Mouse (Mus musculus) T-helper 2 cell (primary cell): ENCODE results near the gene Slc6a20b.

Experiments
- in situ Hi-C: fragments of 300-600 bp; cut with MboI, MseI; formaldehyde crosslinking; loops from one replicate; pipeline ENCODE4 v1.15.1; 2025; ENCODE audit warnings: high pct_unique_total_duplicates

The Slc6a20b gene

DNA sequence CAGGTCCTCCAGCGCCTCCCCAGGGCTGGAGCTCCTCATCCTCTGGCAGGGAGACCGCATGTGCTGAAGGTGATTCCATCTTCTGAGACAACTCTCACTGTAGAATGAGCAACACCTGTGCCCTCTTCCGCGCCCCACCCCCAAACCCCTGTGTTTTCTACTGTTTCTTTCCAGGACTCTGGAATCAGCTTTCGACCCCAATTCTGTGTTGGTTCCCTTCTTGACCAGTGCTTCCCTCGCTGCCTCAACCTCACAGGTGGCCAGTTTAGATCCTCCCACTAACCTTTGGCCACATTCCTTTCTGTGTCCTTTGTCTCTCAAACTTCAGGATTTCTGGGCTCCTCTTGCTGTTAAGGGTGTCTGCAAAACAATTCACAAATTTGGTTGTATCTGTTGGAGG lies at the start of gene Slc6a20b:
Gene Slc6a20b (minus strand): TSS at position 285 of the 400 bp plus-strand sequence.
- in situ Hi-C loops = no loop called here

GRCm38 (mm10) chr9:123679198-123679597 lies 46.8 kb upstream of the Slc6a20b start:
- in situ Hi-C loops = no loop called here

DNA sequence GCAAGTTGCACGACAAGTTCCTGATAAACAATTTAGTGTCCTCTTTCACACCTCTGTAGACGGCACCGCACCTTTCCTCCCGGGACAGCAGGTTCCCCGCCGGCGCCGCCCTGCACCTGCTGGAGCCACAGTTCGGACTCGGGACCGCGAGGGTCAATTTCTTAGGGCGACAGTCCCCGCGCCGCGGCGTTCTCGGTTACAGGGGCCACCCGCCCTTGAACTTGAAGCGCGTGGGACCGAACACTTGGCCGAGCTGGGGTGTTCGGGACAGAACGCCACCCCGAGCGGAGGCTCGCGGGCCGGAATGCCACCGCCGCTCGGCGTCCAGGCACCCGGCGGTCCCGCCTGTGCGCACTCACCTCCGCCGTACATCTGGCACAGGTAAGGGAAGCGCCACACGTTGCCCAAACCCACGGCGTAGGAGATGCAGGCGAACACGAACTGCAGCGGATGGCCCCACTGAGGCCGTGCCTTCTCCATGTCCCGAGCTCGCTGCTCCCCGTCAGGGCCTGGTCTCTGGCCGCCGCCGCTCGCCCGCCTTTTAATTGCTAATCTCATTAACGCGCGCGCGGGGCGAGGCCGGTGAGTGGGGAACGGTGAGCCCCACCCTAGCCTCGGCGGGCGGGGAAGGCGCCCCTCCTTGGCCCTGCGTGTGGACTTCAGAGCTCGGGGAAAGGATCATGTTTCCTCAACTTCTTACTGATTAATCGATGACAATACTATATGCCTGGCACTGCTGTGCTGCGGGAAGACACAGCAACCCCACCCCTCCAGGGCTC lies 46.2 kb upstream of the Slc6a20b start, which contains the start of the genes Ccr9 and Slc6a20a:
Gene Ccr9 (plus strand): TSS at position 113 of the 779 bp plus-strand sequence.
Gene Slc6a20a (minus strand): TSS at position 559 of the 779 bp plus-strand sequence.
- in situ Hi-C loops = no loop called here

GRCm38 (mm10) chr9:123665645-123666044 lies 33.3 kb upstream of the Slc6a20b start:
- in situ Hi-C loops = no loop called here

GRCm38 (mm10) chr9:123659986-123660676 lies 27.8 kb upstream of the Slc6a20b start:
- in situ Hi-C loops = loop anchor here (5.0 kb wide), 1 partner anchor 62 kb away; no protein-coding TSS in a partner anchor

- in situ Hi-C loops = no loop called here
These were observed 26.6 kb upstream of the Slc6a20b start for GRCm38 (mm10) chr9:123658981-123659380.

DNA sequence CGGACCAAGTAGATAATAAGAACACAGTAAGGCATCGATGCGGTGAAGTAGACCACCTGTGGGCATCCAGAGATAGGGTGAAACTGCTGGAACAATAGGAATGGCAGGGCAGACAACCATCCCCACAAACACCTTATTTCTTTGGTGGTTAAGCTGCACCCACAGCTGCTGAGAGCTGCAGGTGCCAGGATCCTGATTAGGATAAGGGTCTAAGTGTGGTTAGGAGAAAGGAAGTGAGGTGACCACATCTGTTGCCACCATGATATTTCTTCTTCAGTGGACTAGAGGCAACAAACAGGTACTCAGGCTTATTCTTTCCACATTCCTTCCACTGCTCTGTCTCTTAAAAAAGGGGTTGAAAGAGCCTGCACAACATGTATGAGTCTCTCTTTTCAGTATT lies 25.1 kb upstream of the Slc6a20b start:
- in situ Hi-C loops = no loop called here

DNA sequence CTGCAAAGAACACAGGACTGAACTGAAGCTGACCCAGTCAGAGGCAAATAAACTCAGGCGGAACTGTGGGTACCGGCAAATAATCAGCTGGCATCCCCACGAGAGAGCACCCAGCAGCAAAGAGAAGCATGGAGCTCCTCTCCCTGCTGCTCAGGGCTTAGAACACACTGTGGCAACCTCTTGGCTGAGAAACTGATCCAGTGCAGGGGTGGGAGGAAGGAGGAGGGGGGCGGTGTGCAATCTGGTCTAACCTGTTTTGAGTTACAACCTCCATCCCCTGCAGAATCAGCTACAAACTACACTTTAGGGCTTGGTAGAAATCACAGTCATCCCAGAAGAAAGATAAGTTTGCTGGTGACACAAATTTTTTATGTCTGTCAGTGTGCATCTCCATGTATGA lies 19.0 kb upstream of the Slc6a20b start:
- in situ Hi-C loops = no loop called here

DNA sequence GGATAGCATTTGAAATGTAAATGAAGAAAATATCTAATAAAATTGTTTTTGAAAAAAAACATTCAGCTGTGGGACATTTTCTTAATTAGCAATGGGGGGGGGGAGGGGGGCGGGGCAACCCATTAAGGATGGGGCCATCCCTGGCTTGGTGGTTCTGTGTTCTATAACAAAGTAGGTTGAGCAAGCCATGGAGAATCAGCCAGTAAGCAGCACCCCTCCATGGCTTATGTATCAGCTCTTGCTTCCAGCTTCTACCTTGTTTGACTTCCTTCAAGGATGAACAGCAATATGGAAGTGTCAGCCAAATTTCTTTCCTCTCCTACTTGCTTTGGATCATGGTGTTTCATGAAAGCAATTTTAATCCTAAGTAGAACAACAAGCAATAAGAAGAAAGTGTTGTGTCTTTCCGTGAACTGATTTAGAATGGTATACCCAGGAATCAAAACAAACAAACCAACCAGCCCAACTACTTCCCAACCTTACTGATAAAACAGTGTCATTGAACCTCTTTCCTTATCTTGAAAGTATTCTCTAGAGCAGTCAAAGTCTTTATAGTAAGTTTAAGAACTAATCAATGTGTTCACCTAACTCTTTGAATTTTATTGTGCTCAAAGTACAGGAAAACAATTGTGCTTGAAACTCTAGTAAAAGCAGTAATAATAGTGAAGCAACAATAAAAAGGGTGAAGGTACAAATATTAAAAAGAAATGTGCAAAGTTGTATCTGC lies 17.6 kb upstream of the Slc6a20b start:
- in situ Hi-C loops = no loop called here

GRCm38 (mm10) chr9:123640106-123640505 lies 7.7 kb upstream of the Slc6a20b start:
- in situ Hi-C loops = no loop called here

DNA sequence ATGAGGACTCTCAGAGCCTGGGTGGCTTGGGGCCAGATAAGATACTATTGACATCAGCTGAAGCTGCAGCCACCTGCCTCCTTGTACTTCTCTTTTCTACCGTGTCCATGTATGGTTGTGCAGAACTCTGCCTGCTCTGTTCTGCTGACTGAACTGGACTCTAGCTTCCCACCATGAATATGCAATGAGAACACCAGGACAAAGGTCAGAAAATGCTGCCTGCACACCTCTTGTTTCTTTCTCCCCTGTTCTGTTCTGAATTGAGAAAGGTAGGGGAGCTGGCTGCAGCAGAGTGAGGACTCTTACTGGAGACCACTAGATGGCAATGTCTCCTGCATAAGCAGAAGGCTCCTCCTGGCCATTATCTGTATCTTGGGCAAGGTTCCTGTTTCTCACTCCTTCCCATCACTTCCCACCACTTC lies 6.3 kb upstream of the Slc6a20b start:
- in situ Hi-C loops = loop anchor here (5.0 kb wide), 1 partner anchor 41 kb away; no protein-coding TSS in a partner anchor

DNA sequence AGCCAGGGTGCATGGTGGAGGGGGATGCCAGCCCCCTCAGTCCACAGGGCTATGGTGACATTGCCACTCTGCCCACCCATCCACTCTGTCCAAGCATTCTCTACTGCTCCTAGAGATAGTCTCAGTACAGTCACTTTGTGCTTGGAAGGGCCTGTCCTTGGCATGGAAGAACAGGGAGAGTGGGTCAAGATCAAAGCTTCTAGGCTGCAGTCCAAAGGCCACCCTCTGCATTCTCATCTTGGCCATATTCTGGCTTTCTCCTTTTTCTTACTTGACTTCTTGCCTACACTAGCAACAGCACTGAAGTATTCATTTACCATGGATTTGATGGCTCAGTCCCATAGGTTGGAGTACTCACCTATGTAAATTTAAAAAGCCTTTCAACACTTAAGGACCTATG lies 5.9 kb upstream of the Slc6a20b start:
- in situ Hi-C loops = loop anchor here (5.0 kb wide), 1 partner anchor 41 kb away; no protein-coding TSS in a partner anchor

DNA sequence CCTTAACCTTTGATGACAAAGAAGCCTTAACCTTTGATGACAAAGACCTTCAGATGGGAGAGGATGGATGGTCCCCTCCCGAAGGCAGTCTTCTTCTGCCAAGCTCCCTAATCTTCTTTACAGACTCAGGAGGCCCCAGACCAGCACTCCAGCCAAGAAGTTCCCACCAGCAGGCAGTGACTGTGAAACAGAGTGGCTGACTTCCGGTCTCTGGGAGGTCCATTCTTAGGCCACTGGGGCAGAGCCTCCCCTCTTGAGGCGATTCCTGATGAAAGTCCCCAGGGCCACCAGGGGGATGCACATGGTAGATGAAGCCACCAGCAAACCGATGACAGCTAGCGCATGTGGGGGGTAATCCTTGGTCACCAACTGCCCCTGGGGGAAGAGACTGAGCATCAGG lies 4.4 kb upstream of the Slc6a20b start:
- in situ Hi-C loops = loop anchor here (5.0 kb wide), 1 partner anchor 39 kb away; no protein-coding TSS in a partner anchor

DNA sequence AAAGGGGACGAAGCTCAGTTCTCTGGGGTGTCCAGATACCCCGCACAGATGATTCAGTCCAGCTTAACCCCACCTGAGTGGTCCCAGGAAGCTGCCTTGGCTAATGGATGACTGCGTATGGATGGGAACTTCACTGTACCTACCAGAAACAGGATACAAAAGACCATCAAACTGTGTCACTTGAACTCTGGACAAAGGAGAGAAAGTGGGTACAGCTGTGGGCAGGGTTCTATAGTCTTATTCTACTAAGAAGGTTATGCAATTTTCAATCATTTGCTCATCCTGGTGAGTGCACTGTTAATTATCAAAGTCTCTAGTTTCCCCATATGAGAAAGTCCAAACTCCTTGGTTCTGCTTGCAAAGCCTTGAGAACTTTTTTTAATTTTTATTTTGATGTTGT lies 628 bp upstream of the Slc6a20b start:
- in situ Hi-C loops = no loop called here

DNA sequence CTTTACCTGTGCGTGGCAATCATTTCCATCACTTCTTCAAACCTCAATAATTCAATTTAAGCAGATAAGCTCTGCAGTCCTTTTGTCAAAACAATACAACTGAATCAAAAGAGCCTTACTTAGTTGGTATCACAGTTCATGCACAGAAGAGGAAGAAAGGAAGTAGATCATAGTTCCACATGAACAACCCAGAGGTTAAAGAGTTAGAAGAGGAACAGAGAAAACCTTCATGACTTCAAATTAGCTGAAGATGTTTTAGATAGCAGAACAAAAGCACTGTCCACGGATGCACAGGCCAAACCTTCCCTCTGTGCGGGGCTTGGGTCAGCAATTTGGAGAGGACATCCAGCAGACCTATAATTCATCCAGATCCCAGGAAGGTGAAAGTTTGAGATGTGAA lies 699 bp downstream of the Slc6a20b start:
- in situ Hi-C loops = no loop called here

DNA sequence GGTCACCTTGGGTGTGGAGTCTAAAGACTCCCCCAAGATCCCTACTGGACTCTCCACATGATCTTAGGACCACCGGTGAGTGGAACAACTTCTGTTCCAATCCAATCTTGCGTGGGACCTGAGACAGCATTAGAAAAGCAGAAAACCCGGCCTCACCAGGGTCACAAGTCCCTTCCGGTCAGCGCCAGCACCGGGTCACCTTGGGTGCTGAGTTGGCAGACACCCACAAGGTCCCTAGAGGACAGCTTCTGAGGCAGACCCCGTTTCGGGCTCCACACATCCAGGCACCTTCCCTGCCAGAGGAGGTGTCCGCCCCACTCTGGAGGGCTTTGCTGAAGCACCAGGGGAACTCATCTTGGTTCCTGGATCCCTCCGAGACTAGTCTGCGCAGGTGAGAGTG lies 6.5 kb downstream of the Slc6a20b start:
- in situ Hi-C loops = no loop called here

- in situ Hi-C loops = no loop called here
These were observed 7.6 kb downstream of the Slc6a20b start for GRCm38 (mm10) chr9:123624741-123625140.

- in situ Hi-C loops = no loop called here
These were observed 11.9 kb downstream of the Slc6a20b start for GRCm38 (mm10) chr9:123620311-123621098.

- in situ Hi-C loops = no loop called here
These were observed 30.8 kb downstream of the Slc6a20b start for GRCm38 (mm10) chr9:123601529-123601928.

DNA sequence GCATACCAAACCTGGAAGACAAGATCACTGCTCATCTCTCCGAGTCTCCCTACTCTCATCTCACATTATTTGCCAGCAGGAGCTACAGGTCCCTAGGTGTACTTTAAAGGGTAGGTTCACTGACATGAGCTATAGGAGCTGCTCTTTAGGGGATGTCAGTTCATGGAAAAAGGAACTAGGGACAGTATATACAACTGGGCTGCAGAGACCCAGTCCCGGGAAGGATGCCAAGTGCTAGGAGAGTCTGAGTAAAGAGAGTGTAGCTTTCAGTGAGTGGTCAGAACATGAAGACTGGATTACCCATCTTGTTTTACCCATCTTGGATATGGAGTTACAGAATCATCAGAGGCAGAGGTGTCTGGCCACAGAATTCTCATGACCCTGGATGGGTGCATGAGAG lies 35.0 kb downstream of the Slc6a20b start:
- in situ Hi-C loops = loop anchor here (5.0 kb wide), 1 partner anchor 40 kb away; no protein-coding TSS in a partner anchor

DNA sequence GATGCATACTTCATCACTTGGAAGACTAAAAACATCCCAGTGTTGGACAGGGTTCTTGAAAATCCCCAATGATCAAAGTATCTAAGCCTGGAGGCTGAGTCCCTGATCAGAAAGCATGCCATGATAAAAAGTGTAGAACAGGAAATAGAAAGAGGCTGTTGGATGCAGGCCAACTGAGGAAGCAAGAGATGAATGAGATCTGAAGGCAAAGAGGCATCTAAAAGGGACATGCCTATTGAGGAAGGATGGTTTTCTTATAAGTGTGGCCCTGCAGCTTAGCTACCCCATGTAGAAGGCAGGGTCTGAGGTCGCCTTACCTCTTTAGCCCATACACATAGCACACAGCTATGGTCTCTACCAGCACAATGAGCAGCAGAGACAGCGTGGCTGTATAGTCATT lies 35.5 kb downstream of the Slc6a20b start:
- in situ Hi-C loops = loop anchor here (5.0 kb wide), 1 partner anchor 40 kb away; no protein-coding TSS in a partner anchor
